Mouse (Mus musculus) spleen, adult 18-20 months (tissue): ENCODE results near the gene Wdfy4.

Experiments used
- DNase-seq, 2 experiments: peaks; one replicate each; pipeline ENCODE4 v3.0.0; 2022; ENCODE audit warnings: mixed read lengths in 2 of 2

Wdfy4 gene

DNA sequence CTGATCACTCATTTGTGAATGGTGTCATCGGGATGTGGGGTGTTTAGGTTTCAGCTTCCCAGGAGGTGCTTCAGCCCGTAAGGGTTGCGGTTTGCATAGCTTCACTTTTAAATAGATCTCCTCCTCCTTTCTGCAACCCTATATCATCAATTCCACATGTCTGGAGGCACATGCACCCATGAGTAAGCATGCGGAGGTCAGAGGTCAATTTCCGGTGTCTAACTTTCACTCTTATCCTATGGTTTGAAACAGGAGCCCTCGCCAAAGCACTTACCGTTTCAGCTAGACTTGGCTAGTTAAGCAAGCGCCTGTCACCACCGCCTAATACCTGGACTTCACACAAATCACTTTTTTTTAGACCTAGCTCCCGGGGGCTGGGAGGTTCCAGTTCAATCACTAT, 220.6 kb downstream of the Wdfy4 start:
- DNase-seq, result no peak

DNA sequence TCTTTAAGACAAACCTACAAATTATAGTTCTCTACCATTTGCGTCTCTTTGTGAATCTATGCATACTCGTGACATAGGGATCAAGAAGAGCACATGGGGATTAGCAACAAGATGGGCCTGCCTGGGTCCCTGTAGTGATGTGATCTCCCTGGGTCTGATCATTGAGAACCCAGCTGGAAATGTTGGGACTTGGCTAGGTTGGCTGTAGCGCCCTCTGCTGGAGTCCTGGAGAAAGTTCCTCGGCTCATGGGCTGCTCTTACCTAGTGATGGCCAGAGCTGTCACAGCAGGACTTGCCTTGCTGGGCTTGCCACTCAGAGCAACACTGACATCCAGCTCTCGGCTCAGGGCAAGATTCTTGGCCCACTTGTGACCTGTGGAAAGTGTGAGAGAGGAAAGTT, 224.8 kb downstream of the Wdfy4 start:
- DNase-seq, result peak in 1 of 2 experiments; percentile 28

DNA sequence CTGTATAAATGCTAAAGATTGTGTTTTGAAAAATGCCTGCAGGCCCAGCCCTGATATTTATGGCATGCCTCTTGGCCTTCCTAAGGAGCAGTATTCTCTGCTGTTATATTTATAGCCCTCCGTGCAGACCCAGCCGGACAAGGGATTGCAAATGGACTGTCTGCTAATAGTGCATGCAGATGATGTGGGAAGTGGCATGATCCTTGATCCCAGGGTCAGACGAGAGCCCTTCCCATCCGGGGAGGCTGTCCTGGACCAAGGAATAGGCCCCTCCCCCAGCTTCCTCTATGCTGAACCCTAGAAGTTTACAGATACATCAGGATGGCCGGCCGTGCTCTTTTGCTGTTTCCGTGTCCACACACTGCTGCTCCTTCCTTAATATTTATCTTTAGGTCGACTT, 226.6 kb downstream of the Wdfy4 start:
- no peak for DNase-seq

DNA sequence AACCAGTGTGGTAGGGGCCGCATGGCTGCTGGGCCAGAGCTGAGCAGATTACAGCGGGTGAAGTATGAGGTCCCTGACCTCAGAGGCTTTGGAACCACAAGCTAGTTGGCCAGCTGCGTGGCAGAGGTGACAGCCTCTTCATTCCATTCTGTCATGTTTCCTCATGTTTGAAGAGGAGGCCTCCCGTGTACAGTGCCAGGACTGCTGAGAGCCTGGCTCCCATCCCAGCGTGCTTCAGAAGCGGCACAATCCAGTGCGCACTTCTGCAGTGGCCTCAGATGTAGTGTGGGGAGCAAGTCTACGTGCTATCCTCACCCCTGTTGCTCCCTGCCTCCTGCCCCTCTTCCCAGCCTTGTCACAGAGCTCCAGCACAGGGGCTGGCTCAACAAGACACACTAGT, 228.8 kb downstream of the Wdfy4 start:
- DNase-seq, result no peak

DNA sequence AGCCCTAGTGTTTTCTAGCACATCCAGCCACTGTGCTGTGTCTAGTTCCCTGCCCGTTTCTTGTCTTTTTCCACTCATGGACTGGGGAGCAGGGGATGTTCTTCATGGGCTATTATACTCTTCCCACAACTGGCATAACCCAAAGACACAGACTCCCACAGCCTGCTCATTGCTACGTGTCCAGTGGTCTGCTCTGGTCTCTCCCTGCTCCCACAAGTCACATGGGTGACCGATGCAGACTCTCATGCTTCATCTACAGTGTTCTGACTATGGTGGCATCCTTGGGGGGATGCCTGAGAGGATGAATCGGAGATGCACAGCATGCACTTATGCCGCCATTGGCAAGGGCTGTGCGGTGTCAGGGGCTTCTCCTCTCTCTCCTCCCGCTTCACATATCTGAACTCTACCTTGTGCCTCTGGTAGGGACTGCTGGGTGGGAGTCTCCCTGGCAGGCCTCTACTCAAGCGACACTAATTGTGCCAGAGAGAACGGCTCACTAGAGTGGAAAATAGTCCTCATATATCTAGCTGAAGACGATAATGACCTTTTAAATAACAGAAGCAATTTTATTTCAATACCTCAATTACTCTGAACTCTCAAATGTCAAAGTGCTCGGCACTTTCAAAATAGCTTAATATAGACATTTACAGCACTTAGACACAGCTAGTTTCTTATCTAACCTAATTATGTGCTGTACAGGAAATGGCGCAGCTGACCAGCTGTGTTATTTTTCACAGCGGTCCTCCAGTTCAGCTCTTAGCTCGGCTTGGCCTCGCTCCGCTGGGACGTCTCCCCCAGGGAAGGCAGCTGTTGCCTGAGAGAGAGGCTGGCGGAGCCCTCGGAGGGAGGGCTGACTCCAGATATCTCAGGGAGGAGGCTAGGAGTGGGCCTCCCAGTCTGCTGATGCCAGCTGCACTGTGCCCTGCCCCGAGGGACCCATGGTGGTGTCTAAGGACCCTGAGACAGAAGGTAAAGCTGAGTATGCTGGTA, 234.7 kb downstream of the Wdfy4 start:
- DNase-seq, result no peak

DNA sequence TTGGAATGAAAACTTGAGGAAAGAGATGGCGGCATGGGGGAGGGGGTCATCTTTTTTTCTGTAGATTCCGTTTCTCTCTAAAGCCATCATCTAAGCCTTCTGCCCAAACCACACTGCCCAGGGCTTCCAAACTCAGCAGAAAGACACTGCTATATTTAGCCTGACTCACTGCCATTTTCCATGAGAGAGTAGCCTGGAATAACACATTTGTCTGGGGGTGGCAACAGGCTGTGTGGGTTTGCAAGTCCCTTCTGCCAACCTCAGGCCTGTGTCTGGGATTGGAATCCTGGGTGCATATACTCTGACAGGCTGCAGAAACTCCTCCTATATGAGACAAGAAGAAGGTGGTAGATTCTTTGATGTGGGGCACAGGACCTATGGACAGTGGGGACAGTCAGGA, 237.8 kb downstream of the Wdfy4 start:
- no peak for DNase-seq

DNA sequence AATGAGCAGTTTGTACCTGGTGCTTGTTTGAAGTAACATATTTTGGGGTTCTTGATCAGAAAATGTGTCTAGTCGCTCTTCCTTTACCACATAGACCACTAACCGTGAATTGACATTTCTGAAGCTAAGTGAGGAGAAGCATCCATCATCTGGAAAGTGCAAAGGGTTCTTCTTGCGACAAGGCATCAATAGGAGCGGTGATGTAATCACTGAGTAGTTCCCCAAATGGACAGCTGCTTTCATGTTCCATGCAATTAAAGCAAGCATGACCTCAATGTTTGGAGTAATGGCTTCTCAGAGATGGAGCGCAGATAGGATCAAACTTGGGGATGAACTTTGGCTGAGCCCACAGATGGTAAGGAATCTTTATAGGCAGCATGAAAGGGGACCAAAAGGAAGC, 246.1 kb downstream of the Wdfy4 start:
- no peak for DNase-seq

DNA sequence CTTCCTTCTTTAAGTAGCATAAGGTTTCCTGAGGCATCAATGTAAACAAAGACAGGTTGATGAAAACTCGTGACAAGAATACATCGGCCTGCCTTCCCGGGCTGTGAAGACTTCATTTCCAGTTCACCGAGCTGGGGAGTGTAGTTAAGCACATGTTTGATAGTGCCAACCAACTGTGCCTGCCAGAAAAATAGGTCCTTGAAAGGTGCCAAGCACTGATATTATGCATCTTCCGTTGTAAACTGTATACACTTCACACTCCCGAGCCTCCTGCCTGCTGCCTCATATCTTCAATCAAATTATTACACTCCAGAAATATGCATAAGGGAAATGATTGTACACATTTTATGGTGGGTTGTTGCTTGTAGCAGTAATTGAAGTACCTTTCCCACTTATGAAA, 251.2 kb downstream of the Wdfy4 start:
- no peak for DNase-seq

DNA sequence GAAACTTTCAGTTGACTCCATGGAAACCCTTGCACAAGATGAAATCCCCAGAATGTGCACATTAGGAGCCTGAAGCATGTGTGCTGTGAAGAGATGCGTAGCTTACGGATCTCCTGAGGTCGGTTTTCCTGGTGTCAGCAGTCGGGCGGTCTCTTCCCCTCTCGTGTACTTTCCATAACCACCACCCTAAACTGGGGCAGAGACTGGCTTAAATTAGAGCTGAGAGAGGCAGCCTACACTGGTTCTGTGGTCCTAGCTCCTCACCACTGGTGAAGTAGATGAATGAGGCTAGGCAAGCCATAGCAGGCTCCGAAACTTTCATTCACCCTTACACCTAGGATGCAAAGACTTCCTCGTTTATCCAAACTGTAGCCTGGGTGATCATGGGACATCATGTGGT, 253.1 kb downstream of the Wdfy4 start:
- no peak for DNase-seq

DNA sequence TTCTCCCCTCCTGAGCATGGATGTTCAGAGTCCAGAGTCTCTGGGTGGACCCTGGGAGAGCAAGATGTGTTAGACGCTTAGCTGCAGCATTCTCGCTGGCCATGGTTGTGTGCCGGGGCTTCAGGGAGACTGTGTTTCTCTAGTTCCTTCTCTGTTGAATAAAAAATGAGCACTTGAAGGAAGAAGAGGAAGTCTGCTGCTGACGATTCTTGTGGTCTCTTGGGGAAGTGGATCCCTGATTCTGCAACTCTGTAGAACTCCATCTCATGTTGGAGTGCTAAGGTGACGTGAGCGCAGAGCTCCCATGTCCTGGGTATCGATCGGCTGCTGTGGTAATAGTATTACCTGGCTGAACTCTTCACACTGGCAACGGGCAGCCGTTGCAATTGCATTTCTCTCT, 253.6 kb downstream of the Wdfy4 start:
- DNase-seq, result no peak

DNA sequence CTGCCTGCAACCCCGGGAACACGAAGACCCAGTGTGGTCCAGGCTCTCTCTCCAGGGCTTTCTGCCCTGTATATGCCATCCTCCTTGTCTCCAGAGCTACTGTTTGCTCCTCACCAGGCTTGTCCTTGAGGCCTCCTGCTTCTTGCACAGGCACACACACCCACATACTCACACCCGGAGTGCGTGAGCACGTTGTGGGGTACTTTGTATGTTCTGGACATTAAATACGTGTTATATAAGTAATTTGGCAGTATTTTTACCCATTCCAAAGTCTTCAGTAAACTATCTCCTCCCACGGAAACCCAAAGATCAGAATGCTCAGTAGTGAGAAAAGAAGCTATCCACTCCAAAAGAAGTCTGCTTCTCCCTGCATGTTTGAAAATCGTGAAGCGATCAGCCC, 261.4 kb downstream of the Wdfy4 start:
- no peak for DNase-seq

DNA sequence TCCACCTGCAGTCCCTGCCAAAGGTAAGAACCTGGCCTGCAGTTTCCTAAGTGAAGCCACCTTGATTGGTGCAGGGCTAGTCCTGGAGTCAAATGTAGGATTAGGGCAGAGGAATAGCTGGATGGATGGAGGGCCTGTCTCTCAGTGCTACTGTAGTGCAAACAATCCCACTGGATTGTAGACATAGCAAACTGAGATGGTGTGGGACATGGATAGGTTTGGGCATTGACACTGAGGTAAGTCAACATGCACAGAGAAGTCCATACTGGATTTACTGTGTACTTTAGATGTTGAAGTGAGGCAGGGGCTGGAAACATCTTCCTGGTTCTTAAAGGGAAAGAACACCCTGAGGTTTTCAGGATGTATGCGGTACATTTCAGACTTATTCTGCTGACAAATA, 267.4 kb downstream of the Wdfy4 start:
- no peak for DNase-seq

DNA sequence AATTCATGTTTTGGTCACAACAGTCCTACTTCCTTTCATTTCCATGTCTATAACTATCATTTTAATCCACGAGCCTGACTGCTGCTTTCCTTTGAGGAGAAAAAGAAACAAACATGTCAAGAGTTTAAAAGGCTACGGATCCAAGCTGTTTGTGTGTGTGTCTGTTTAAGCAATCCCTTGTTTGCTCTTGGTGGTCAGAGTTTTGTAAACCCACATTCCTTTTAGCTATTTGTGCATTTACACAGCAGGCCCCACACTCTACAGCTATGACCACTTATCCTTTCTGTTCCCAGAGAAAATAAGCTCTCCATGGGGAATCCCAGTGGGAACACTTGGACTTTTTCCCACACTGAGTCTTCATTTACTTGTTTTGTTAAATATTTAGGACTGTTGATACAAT, 269.9 kb downstream of the Wdfy4 start:
- DNase-seq, result no peak

DNA sequence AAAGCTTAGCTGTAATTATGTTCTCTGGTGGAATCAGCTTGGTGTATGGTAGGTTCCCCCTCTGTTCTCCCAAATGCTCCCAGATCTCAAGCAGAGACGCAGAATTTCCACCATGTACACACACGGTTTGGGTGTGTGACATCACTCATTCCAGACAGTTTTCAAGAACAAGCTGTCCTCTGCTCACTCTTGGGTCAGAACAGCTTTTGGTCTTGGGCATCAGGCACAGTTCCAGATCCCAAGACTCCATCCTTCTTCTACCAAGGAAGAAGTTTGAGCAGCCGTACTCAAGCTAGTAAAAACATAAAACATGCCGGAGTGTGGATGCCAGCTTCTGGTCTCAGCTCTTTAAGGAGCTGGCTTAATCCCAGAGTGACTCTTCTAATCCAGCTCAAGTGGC, 274.1 kb downstream of the Wdfy4 start:
- DNase-seq, result no peak
